Mouse (Mus musculus) thymus, postnatal 10 days (tissue): ENCODE results near the gene Fchsd2.
"Not testable (repeated sequence)": the region's sequence is repeated elsewhere in the genome, so short reads cannot be mapped to it uniquely, and the experiment has no call there.

Experiments used
- DNase-seq, 2 experiments: peaks; one replicate each; pipeline ENCODE4 v3.0.0; 2021; ENCODE audit warnings: low spot score in 2 of 2

Gene Fchsd2

DNA sequence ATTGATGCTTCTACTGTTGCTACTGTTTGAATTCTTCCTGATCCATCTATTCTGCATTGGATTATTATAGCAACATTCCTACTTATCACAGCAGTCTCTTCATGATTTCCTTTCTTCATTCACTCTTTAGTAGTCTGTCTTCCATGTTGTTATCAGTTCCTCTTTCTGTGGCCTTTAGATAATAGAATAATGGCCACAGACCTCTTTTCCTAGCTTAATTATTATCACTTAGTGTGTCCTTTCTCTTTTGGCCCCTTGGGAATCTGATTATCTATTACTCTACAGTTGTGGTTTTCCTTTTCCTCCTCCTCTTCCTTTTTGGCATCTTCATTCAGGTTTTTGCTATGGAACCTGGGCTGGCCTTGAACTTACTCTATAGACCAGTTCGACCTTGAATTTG lies 21.7 kb downstream of the Fchsd2 start:
- DNase-seq = no peak

DNA sequence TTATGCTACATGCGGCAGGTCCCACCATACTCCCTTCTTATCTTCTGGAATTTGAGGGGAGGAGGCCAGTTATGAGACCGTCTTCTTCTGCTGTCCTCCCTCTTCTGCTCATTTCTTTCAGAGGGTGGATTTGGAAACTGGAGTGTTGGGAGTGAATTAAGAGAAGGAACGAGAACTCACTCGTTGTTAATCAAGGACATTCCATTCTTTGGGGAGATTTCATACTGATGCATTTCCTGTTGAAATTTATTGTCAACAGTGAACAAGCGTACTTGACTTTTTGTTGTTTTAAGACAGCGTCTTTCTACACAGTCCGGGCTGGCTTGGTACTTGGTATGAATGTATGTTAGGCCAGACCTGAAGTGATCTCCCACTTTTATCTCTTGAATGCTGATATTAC lies 26.7 kb downstream of the Fchsd2 start:
- no peak for DNase-seq

DNA sequence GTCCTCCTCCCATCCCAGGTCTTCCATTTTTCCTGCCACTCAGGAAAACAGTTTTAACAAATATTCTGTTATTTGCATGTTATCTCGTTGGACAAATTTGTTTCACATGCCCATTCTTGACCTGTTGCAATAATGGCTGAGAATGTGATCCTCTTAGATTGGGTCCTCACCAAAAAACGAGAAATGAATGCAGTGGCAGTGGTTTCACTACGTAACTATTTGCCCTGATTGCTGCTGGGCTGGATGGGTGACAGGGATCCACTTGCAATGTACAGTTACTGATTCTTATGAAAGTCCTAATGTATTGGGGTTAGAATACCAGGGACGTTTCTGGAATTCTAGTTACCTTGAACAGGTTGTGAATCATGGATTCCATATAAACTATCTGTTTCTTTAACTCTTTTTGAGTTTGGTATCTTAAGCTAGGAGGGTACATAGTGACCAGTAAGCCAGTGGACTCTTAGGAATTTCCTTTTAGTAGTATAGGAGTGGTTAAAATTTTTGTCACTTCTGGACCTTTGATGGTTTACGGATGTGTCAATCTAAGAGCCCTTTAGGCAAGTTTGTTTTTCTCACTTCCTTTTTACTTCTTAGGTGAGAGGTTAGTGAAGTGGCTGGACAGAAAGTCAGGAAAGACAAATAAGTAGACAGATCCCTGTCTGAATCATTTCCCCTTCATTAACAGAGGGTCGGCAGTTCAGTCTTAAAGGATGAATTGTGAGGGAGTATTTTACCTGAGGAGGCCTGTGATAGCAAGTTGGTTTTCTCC lies 31.1 kb downstream of the Fchsd2 start:
- no peak for DNase-seq

GRCm38 (mm10) chr7:101127737-101128136 lies 35.1 kb downstream of the Fchsd2 start:
- DNase-seq = no peak

DNA sequence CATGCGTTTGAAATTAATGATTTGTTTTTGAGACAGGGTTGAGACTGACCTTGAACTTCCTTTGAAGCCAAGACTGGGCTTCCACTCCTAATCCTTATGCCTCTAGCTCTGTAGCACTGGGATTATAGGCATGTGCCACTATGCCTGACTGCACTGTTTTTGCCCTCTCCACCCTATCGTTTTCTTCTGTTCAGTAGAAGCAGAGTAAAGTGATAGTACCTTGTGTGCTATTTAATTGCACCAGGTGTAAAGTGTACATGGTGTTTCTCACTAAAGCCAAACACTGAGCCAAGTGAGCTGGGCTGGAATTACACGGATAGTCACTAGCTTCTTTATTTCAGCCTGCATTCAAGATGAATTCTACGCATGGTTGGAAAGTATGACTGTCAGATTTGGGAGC lies 35.9 kb downstream of the Fchsd2 start:
- DNase-seq = no peak

DNA sequence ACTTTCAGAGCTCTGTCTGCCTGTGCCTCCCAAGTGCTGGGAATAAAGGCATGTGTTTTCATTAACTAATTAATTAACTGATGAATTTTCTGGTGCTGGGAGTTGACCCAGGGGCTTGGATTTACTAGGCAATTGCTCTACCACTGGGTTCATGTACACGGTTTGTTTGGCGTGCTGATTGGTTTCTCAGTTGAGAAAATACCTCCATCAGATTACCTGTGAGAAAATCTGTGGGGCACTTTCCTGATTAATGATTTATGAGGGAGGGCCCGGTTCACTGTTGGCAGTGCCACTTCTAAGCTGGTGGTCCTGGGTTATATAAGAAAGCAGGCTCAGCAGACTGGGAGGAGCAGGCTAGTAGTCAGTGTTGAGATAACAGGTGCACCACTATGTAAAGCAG lies 38.0 kb downstream of the Fchsd2 start:
- DNase-seq = no peak

DNA sequence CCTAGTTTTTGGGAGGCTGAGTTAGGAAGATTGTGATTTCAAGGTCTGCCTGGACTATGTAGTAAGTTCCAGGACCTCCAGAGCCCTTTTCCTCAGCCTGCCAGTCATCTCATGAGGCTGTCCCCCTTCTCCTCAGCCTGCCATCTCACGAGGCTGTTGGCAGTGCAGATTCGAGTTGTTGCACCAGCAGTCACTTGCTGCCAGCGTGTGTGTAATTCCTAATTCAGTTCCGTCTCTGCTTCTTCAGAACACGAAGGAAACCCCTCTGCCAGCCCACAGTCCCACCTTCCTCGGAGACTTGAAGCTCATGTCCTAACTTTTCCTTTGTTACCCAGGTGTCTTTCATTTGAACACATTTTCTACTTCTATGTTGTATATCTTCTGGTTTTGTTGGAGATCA lies 38.6 kb downstream of the Fchsd2 start:
- no peak for DNase-seq

- DNase-seq = no peak
Measured at GRCm38 (mm10) chr7:101133591-101133990, 40.9 kb downstream of the Fchsd2 start.

- no peak for DNase-seq
Measured at GRCm38 (mm10) chr7:101134117-101134516, 41.5 kb downstream of the Fchsd2 start.

- DNase-seq = no peak
Measured at GRCm38 (mm10) chr7:101138819-101139218, 46.2 kb downstream of the Fchsd2 start.

- no peak for DNase-seq
Measured at GRCm38 (mm10) chr7:101142907-101143306, 50.2 kb downstream of the Fchsd2 start.

GRCm38 (mm10) chr7:101144222-101144621 lies 51.6 kb downstream of the Fchsd2 start:
- DNase-seq = no peak

GRCm38 (mm10) chr7:101149039-101149438 lies 56.4 kb downstream of the Fchsd2 start:
- DNase-seq = no peak

- DNase-seq = not testable (repeated sequence)
Measured at GRCm38 (mm10) chr7:101154883-101155282, 62.2 kb downstream of the Fchsd2 start.

- DNase-seq = no peak
Measured at GRCm38 (mm10) chr7:101155284-101155683, 62.6 kb downstream of the Fchsd2 start.

DNA sequence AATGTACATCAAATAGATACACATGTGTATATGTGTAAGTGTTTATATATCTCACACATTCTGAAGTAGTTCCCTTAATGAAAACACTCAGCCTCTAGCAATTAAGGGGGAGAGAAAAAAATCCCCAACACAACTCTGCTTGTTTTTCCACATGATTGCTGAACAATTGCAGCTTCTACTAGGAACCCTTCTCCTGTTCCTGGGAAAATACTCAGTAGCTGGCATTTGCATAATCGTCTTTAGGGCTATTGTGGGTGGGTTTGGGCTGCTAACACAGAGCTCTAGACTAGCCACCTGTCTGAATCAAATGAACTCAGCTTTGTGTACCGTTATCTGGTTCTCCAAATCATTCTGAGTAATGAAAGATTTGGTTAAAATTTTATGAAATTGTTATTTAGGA lies 67.6 kb downstream of the Fchsd2 start:
- no peak for DNase-seq

- no peak for DNase-seq
Measured at GRCm38 (mm10) chr7:101162781-101163180, 70.1 kb downstream of the Fchsd2 start.

DNA sequence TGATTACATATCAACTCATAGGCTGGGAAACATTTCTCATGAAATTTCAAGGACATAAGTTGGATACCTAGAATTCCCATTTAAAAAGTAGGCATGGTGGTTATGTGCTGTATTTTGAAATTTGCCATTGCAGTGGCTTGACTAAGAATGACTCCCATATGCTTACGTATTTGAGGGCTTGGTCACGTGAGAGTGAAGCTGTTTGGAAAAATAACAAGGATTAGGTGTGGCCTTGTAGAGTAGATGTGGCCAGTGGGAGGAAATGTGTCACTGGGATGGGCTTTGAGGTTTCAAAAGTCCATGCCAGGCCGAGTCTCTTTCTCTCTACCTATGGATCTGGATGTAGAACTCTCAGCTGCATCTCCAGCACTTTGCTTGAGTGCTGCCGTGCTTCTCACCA lies 71.2 kb downstream of the Fchsd2 start:
- no peak for DNase-seq

- no peak for DNase-seq
Measured at GRCm38 (mm10) chr7:101166568-101166967, 73.9 kb downstream of the Fchsd2 start.

GRCm38 (mm10) chr7:101170482-101170881 lies 77.8 kb downstream of the Fchsd2 start:
- no peak for DNase-seq

DNA sequence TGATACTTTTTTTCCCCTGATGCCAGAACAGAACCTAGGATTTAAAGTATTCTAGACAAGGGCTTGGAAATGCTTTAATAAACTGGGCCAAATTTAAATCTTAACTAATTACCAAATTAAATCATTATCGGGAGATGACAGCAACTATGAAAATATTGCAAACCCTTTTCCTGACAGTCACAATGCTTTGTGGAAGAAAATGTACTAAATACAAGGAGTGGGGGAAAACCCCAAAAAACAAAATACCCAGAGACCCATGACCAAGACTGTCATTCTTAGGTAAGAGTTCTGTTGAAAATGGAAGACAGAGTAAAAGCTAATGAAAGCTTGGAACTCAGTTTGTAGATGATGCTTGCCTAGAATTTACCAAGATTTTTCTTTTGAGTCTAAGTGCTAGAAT lies 78.3 kb downstream of the Fchsd2 start:
- no peak for DNase-seq

DNA sequence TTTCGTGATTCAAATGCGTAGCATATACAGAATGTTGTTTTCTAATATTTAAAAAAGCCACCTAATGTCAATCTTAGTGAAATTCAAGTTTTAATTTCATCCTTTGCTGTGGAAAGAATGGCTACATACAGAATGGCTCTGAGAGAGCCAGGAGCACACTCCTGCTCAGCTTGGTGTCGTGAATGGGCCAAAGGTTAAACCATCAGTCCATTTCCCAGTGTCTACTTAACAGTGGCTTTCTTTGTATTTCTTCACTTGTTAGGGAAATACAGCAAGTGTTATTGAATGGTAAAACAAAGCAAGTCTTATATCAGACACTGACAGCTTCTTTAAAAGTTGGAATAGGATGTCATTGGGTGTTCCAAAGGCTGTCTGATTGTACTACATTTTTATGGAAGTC lies 80.7 kb downstream of the Fchsd2 start:
- DNase-seq = no peak

- DNase-seq = no peak
Measured at GRCm38 (mm10) chr7:101178751-101179150, 86.1 kb downstream of the Fchsd2 start.
